In genomic region chr17:85189227-85190127, GRCm38 (mm10) we compare ENCODE assay signal across 8 mouse cellular contexts.
DNase-seq lines count a peak whose midpoint lies in the region; ATAC-seq and TF ChIP-seq lines count a peak whose summit lies in the region.

No protein-coding gene starts in this region.

- H3K27ac ChIP-seq in layer of hippocampus, adult 2 months, result no peak overlapping the region

- 4% methylated on average over 14 of the region's 14 CpGs for WGBS in lung, adult 2 months

- ATAC-seq in neutrophil, adult 5-6 weeks (ENCODE audit: extremely low read depth, insufficient number of reproducible peaks, low FRiP score, poor library complexity, severe bottlenecking), result peak; percentile 80

- H3K4me1 ChIP-seq in lung, adult 2 months (ENCODE audit: control insufficient read depth, insufficient read depth, low read length), result no peaks in the 10 kb centered on the region

- TF ChIP-seq POLR2A in lung, adult 2 months (IDR thresholded peaks at IDR 0.05; ENCODE audit: borderline replicate concordance, extremely low read depth, low read depth, low read length), result no peak

- TF ChIP-seq CTCF in layer of hippocampus, adult 2 months (conservative IDR thresholded peaks at IDR 0.05), result peak; percentile 94
- peak; percentile 98 for TF ChIP-seq CTCF in lung, adult 2 months (IDR thresholded peaks at IDR 0.05; ENCODE audit: insufficient read depth, low read length)

- peak overlapping the region; percentile 32 for H3K4me3 ChIP-seq in layer of hippocampus, adult 2 months
- H3K4me3 ChIP-seq in lung, adult 2 months (replicated peaks; ENCODE audit: extremely low read depth, low read depth, low read length), result no peak overlapping the region

- DNase-seq in MEL-GATA-1-ER (ENCODE audit: extremely low read depth, low read depth), result peak; percentile 86
- DNase-seq in cerebellum, adult 8-10 months, result peak; percentile 84
- peak; percentile 93 for DNase-seq in forelimb bud, embryonic 11.5 days (ENCODE audit: low read depth, low spot score)
- DNase-seq in heart, postnatal 4 days, result peak; percentile 91
- peak; percentile 91 to 92 for DNase-seq in layer of hippocampus, adult 2 months (ENCODE audit: low spot score in 2 of 2)
- peak; percentile 73 for DNase-seq in lung, adult 2 months
- DNase-seq in testis, postnatal 14 days (ENCODE audit: low spot score), result peak; percentile 77
